Mouse (Mus musculus) forebrain, postnatal 0 days (tissue): ENCODE results near the gene Plxnd1. TPM values are rescaled to one million over a fixed set of nuclear protein-coding genes. Genes with fewer than 3 reads are reported as not detected.
A peak's percentile ranks its signal among the peaks of the same experiment; 100 is the strongest.

Experiments used
- ATAC-seq: fragments of 200-750 bp; cut with Nextera tagmentation; 2 replicates; pipeline ENCODE4 v1.8.0; 2017; ENCODE audit warnings: mild to moderate bottlenecking, moderate library complexity
- DNase-seq: peaks from one replicate; pipeline ENCODE4 v3.0.0-alpha.2; 2015
- H3K27ac ChIP-seq: fragments of 300-500 bp; sonication (generic); 2 replicates; pipeline ENCODE4 v1.5.1; 2014; ENCODE audit warnings: low read depth, mild to moderate bottlenecking, antibody characterized with exemption, low read length, moderate library complexity, mixed read lengths
- H3K27me3 ChIP-seq: fragments of 300-500 bp; sonication (generic); 2 replicates; pipeline ENCODE4 v1.6.1; 2014; ENCODE audit warnings: mild to moderate bottlenecking, low read length, mixed read lengths; ENCODE audit not compliant: insufficient read depth
- H3K36me3 ChIP-seq: fragments of 300-500 bp; sonication (generic); 2 replicates; pipeline ENCODE4 v1.6.1; 2014; ENCODE audit warnings: mild to moderate bottlenecking, moderate library complexity; ENCODE audit not compliant: insufficient read depth
- H3K4me1 ChIP-seq: fragments of 300-500 bp; sonication (generic); 2 replicates; pipeline ENCODE4 v1.6.1; 2014; ENCODE audit warnings: antibody characterized with exemption; ENCODE audit not compliant: insufficient read depth
- H3K4me2 ChIP-seq: fragments of 300-500 bp; sonication (generic); 2 replicates; pipeline ENCODE4 v1.6.1; 2014; ENCODE audit warnings: low read depth, mild to moderate bottlenecking, moderate library complexity
- H3K4me3 ChIP-seq: fragments of 300-500 bp; sonication (generic); 2 replicates; pipeline ENCODE4 v1.5.1; 2014; ENCODE audit warnings: low read depth, low read length, mixed read lengths
- H3K9ac ChIP-seq: fragments of 300-500 bp; sonication (generic); 2 replicates; pipeline ENCODE4 v1.6.1; 2014; ENCODE audit warnings: mild to moderate bottlenecking
- H3K9me3 ChIP-seq: fragments of 300-500 bp; sonication (generic); 2 replicates; pipeline ENCODE4 v1.6.1; 2016; ENCODE audit warnings: low read length
- CTCF ChIP-seq: sonication (generic); IDR thresholded peaks from 2 replicates; pipeline ENCODE4 v1.5.1; 2016; ENCODE audit warnings: antibody characterized with exemption, control low read depth, low read depth
- WGBS: fragments of 180-500 bp; shearing (Covaris S2); extraction: QIAGEN DNeasy Blood & Tissue Kit; methylation state at CpG from one replicate; pipeline ENCODE4 v1.1.7; 2014; 5-methylcytosine and 5-hydroxymethylcytosine counted together
- polyA plus RNA-seq: library from polyadenylated mRNA; unstranded; fragments of >200 nt; fragmentation: Nextera tagmentation; extraction: Ambion mirVana; gene quantifications from 2 replicates; pipeline ENCODE4 v1.2.1, GENCODE M21; 2015
- total RNA-seq: library from RNA; depleted of rRNA; stranded (reverse); fragments of >200 nt; gene quantifications from 2 replicates; pipeline ENCODE4 v1.2.3, GENCODE M21; 2014

Plxnd1 gene
- total and polyA plus RNA-seq, 2 experiments from 2014 or later = 17.6 to 44.1 TPM

DNA sequence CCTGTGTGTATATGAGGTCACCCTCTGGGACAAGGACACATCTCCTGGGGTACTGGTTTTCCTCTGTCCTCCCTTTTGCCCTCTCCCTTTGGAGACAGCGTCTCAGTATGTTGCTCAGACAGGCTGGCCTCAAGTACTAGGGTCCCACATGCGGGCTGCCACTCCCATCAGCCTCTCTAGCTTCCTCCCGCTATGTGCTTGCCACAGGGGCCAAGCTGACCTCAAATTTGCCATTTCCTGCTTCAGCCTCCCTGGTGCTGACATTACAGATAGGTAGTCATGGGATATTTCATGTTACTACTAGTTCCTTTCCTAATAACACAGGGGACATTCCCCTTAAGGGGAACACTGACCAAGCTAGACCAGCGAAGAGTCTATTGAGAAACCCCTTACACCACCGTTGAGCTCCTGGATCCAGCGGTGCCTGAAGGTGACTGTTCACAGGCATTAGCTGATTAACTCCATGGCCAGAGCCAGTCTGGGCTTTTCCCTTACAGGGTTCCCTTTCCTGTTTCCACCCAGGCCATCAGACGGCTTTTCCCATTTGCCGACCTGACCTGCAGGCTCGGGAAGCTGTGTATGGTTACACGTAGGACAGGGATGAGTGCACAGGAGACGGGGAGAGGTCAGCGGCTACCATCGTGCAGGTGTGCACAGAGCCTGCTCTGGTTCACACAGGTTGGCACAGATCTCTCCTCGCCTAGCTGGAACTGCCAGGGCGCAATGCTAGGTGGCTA lies 21.5 kb downstream of the Plxnd1 start:
- no peak for DNase-seq
- H3K9me3 ChIP-seq = no peaks in the 10 kb centered on the region
- TF ChIP-seq CTCF = no peak
- no peak overlapping the region for H3K4me3 ChIP-seq
- 86% methylated on average over 15 of the region's 15 CpGs for WGBS
- no peak for ATAC-seq
- H3K4me2 ChIP-seq = no peak overlapping the region
- 0 out of 2 replicates have a peak, but pooled peaks cover 2% of the 10 kb centered on the region for H3K4me1 ChIP-seq
- no peak overlapping the region for H3K9ac ChIP-seq
- no peaks in the 10 kb centered on the region for H3K27me3 ChIP-seq
- no peak overlapping the region for H3K27ac ChIP-seq
- H3K36me3 ChIP-seq = peaks cover 5% of the 10 kb centered on the region; the same call in 1 of the 2 replicates

DNA sequence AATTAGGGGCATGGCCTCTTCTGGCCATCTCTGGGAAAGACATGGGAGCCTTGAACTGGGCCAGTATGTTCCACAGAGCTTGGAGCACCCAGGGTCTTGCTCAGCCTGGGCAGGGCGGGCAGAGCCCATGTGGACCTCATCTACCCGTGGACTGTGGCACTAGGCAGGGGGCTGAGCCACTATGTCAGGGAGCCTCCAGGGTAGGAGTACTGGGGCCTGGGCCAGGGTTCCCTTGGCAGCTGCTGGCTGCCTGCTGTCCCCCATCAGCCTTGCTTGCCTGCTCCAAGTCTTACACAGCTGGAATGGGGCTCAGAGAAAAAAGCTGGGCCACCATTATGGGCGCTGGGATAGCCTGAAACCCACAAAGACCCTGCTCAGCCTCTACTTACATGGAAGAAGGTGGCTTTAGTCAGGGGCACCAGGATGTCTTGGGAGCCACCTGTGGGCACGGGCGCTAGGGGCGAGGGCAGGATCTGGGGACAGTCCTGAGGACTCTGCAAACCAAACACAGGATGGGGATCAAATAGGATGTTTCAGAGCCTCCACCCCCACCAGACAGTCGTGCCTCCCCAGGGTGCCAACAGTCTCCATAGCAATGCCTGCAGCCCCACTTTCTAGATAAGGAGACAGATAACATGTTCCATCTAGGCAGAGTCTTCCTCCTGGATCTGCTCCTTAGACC lies 22.6 kb downstream of the Plxnd1 start:
- no peak for DNase-seq
- H3K9ac ChIP-seq = no peak overlapping the region
- no peak for TF ChIP-seq CTCF
- peaks cover 7% of the 10 kb centered on the region; the same call in 1 of the 2 replicates for H3K36me3 ChIP-seq
- ATAC-seq = peak; percentile 28
- H3K4me2 ChIP-seq = no peak overlapping the region
- H3K4me3 ChIP-seq = no peak overlapping the region
- H3K9me3 ChIP-seq = no peaks in the 10 kb centered on the region
- H3K4me1 ChIP-seq = 0 out of 2 replicates have a peak, but pooled peaks cover 2% of the 10 kb centered on the region
- WGBS = 74% methylated on average over 7 of the region's 7 CpGs
- no peaks in the 10 kb centered on the region for H3K27me3 ChIP-seq
- no peak overlapping the region for H3K27ac ChIP-seq

DNA sequence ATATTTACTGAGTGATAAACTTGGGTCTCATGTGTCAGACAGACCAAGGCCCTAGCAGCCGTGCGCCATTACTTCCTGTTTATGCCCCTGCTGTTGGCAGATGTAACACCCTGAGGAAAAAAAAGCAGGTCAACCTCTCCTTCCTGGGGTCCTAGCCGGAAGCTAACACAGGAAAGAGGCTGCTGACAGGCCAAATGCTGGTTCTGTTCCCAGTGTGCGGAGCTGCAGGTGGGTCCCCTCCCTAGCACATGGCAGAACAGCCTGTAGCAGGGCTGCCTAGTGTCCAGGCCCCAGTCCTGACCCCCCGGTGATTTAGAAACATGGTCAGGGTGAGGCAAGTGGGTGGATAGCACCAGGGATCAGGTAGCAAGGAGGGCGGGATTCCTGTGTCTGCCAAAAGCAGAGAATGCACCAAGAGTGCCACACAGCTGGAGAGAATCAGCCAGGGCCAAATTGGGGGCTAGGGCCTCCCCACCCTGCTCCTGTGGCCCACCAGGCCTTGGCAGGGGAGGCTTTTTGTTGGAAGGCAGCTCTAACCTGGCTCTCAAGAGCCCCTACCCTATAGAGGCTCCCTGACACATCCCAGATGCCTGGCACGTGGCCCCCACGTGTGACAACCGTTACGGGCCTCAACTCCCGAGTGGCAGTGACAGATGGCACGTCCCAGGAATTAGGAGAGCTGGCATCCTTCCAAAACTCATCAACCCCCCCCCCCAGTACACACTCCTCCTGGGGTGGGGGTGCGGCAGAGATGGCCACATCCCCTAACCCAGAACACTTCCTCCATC lies 23.3 kb downstream of the Plxnd1 start:
- no peak overlapping the region for H3K9ac ChIP-seq
- DNase-seq = no peak
- H3K27ac ChIP-seq = no peak overlapping the region
- H3K4me1 ChIP-seq = 0 out of 2 replicates have a peak, but pooled peaks cover 2% of the 10 kb centered on the region
- ATAC-seq = no peak
- H3K4me2 ChIP-seq = no peak overlapping the region
- peaks cover 10% of the 10 kb centered on the region; the same call in 1 of the 2 replicates for H3K36me3 ChIP-seq
- no peaks in the 10 kb centered on the region for H3K27me3 ChIP-seq
- no peaks in the 10 kb centered on the region for H3K9me3 ChIP-seq
- TF ChIP-seq CTCF = no peak
- H3K4me3 ChIP-seq = no peak overlapping the region
- 41% methylated on average over 13 of the region's 13 CpGs for WGBS

DNA sequence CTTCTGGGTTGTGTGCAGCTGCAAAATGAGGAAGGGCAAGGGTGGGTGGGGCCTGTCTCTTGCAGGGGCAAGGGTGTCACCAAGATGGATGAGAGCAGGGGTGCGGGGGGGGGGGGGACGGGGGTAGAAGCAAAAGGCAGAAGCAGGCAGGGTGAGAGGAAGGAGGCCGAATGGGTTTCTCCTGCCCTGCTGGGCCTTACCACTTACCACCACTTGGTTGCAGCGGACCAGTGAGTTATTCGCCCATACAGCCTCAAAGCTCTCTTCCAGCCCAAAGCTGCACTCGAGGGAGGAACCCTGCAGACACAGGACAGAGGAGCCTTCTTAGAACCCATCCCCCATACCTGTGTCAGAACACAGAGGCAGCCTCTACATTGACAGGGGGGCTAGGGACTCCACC lies 24.9 kb downstream of the Plxnd1 start:
- Histone ChIP-seq H3K9me3 (no peaks in the 10 kb centered on the region), H3K27ac (no peak overlapping the region), H3K9ac (no peak overlapping the region), H3K4me1 (0 out of 2 replicates have a peak, but pooled peaks cover 2% of the 10 kb centered on the region), H3K4me3 (no peak overlapping the region), H3K4me2 (no peak overlapping the region), H3K27me3 (no peaks in the 10 kb centered on the region), H3K36me3 (peaks cover 10% of the 10 kb centered on the region; the same call in 1 of the 2 replicates)
- 0 out of 2 replicates have a peak, but pooled peaks have one; percentile 7 for TF ChIP-seq CTCF
- no peak for ATAC-seq
- WGBS = 63% methylated on average over 6 of the region's 6 CpGs
- DNase-seq = no peak

DNA sequence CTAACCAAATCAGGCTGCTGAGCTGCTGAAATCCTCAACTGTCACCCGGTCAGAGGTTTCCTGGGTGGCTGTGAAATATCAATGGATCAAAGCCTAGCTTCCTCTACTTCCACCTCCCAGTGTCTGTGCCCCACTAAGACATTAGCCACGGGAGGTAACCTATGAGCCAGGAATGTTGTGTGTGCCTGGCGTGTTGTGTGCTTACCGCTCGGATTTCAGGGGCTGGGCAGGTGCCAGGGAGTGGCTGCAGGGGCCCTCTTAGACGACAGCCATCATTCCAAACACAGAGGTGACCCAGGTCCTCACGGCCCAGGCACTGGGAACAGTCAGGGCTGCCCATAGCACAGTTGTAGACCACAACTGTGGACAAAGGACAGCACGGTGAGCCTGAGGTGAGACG lies 25.7 kb downstream of the Plxnd1 start:
- DNase-seq (no peak), ATAC-seq (no peak)
- no peaks in the 10 kb centered on the region for H3K27me3 ChIP-seq
- 0 out of 2 replicates have a peak, but pooled peaks cover 2% of the 10 kb centered on the region for H3K4me1 ChIP-seq
- WGBS = 66% methylated on average over 9 of the region's 9 CpGs
- H3K27ac ChIP-seq = no peak overlapping the region
- H3K4me2 ChIP-seq = no peak overlapping the region
- no peak for TF ChIP-seq CTCF
- no peak overlapping the region for H3K9ac ChIP-seq
- no peaks in the 10 kb centered on the region for H3K9me3 ChIP-seq
- H3K36me3 ChIP-seq = peaks cover 10% of the 10 kb centered on the region; the same call in 1 of the 2 replicates
- H3K4me3 ChIP-seq = no peak overlapping the region

DNA sequence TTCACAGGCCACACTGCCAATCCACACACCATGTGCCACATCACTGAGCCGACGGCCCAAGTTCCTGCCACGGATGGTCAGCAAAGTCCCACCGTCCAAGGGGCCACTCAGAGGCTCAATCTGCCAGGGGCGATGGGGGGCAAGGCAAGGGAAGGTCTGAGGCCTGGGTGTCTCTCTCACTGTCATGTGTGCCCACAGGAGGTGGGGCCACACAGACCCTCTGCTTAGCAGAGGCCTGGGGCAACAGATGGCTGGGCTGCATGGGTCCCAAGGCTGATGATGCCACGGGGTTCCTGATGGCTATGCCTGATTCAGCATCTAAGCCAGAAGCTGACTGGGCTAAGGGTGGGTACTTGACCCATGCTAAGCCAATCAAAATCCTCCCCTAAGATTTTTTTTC lies 26.1 kb downstream of the Plxnd1 start:
- no peak for ATAC-seq
- 0 out of 2 replicates have a peak, but pooled peaks cover 2% of the 10 kb centered on the region for H3K4me1 ChIP-seq
- H3K4me2 ChIP-seq = no peak overlapping the region
- no peaks in the 10 kb centered on the region for H3K9me3 ChIP-seq
- no peak overlapping the region for H3K9ac ChIP-seq
- H3K27ac ChIP-seq = no peak overlapping the region
- peaks cover 10% of the 10 kb centered on the region; the same call in 1 of the 2 replicates for H3K36me3 ChIP-seq
- H3K27me3 ChIP-seq = no peaks in the 10 kb centered on the region
- TF ChIP-seq CTCF = no peak
- no peak for DNase-seq
- 76% methylated on average over 6 of the region's 6 CpGs for WGBS
- H3K4me3 ChIP-seq = no peak overlapping the region
